Mouse (Mus musculus) embryonic facial prominence, embryonic 12.5 days (tissue): ENCODE data around the gene Hipk1. TPM values are rescaled to one million over a fixed set of nuclear protein-coding genes. Genes with fewer than 3 reads are reported as not detected.

Experiments
- ATAC-seq: fragments of 200-750 bp; cut with Nextera tagmentation; 2 replicates; pipeline ENCODE4 v1.8.0; 2017; ENCODE audit not compliant: insufficient number of reproducible peaks, insufficient read depth, low FRiP score, low TSS enrichment
- H3K27ac ChIP-seq: fragments of 300-500 bp; sonication (generic); 2 replicates; pipeline ENCODE4 v1.5.1; 2016; ENCODE audit warnings: mild to moderate bottlenecking
- H3K27me3 ChIP-seq: fragments of 300-500 bp; sonication (generic); 2 replicates; pipeline ENCODE4 v1.6.1; 2016; ENCODE audit warnings: mild to moderate bottlenecking, moderate library complexity
- H3K36me3 ChIP-seq: fragments of 300-500 bp; sonication (generic); 2 replicates; pipeline ENCODE4 v1.6.1; 2016; ENCODE audit warnings: mild to moderate bottlenecking
- H3K4me1 ChIP-seq: fragments of 300-500 bp; sonication (generic); 2 replicates; pipeline ENCODE4 v1.6.1; 2016
- H3K4me2 ChIP-seq: fragments of 300-500 bp; sonication (generic); replicated peaks from 2 replicates; pipeline ENCODE4 v1.6.1; 2016; ENCODE audit warnings: mild to moderate bottlenecking, moderate library complexity
- H3K4me3 ChIP-seq: fragments of 300-500 bp; sonication (generic); 2 replicates; pipeline ENCODE4 v1.5.1; 2016; ENCODE audit warnings: mild to moderate bottlenecking
- H3K9ac ChIP-seq: fragments of 300-500 bp; sonication (generic); 2 replicates; pipeline ENCODE4 v1.6.1; 2016; ENCODE audit warnings: mild to moderate bottlenecking, moderate library complexity
- H3K9me3 ChIP-seq: fragments of 300-500 bp; sonication (generic); 2 replicates; pipeline ENCODE4 v1.6.1; 2016; ENCODE audit warnings: mild to moderate bottlenecking, moderate library complexity
- WGBS: fragments of 180-500 bp; shearing (Covaris S2); methylation state at CpG from one replicate; pipeline ENCODE4 v1.1.7; 2016; 5-methylcytosine and 5-hydroxymethylcytosine counted together
- polyA plus RNA-seq: library from polyadenylated mRNA; unstranded; fragments of >200 nt; fragmentation: Nextera tagmentation; extraction: Ambion mirVana; gene quantifications from 2 replicates; pipeline ENCODE4 v1.2.1, GENCODE M21; 2016

Gene Hipk1
- polyA plus RNA-seq, 1 experiment from 2014 or later: 13.1 TPM

DNA sequence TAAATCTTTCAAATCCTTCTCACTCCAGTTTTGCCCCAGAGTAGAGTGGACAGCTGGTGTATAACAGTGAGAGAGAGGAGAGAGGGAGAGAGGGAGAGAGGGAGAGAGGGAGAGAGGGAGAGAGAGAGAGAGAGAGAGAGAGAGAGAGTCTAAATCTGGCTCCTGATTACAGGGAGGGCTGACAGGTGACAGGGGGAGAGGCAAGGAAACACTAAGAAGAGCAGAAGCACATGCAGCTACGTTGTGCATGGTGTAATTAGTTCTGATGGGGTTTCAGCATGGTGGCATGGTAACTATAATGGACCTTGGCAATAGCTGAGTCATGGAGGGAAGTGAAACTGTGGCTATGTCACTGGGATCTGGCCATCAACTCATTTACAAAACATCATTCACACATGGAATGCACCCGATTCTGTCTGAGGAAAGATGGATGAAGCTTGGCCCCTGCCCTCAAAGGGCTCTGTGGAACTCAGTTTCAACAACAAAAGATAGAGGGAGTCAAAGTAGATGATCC, 63.5 kb downstream of the Hipk1 start:
- no peaks in the 10 kb centered on the region for H3K9me3 ChIP-seq
- H3K36me3 ChIP-seq: no peaks in the 10 kb centered on the region
- no peak overlapping the region for H3K27ac ChIP-seq
- H3K4me3 ChIP-seq: no peak overlapping the region
- no peak for ATAC-seq
- H3K4me2 ChIP-seq: no peak overlapping the region
- H3K4me1 ChIP-seq: peaks cover 6% of the 10 kb centered on the region
- no peaks in the 10 kb centered on the region for H3K27me3 ChIP-seq
- H3K9ac ChIP-seq: no peak overlapping the region
- 61% methylated on average over 2 of the region's 2 CpGs for WGBS

DNA sequence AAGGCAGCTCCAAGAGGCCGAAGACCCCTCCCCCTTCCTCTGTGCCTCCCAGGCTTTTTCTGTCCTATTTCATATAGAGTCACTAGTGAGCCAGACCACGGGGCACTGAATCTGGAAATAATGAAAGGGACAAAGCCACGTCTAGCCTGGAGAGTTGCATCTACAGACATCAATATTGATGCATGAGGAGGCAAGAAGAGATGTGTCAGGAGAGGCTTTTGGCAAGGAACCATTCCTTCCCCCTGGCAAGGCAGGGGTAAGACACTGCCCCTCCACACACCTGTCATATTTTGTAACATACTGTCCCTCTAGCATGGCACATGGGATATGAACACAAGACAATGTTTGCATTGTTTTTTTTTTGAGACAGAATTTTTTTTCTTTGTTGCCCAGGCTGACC, 64.7 kb downstream of the Hipk1 start:
- H3K9me3 ChIP-seq: no peaks in the 10 kb centered on the region
- H3K4me1 ChIP-seq: 0 out of 2 replicates have a peak, but pooled peaks cover 4% of the 10 kb centered on the region
- no peaks in the 10 kb centered on the region for H3K27me3 ChIP-seq
- H3K4me2 ChIP-seq: no peak overlapping the region
- no peak overlapping the region for H3K4me3 ChIP-seq
- 37% methylated on average over 3 of the region's 3 CpGs for WGBS
- no peak for ATAC-seq
- H3K36me3 ChIP-seq: no peaks in the 10 kb centered on the region
- H3K9ac ChIP-seq: no peak overlapping the region
- H3K27ac ChIP-seq: no peak overlapping the region

DNA sequence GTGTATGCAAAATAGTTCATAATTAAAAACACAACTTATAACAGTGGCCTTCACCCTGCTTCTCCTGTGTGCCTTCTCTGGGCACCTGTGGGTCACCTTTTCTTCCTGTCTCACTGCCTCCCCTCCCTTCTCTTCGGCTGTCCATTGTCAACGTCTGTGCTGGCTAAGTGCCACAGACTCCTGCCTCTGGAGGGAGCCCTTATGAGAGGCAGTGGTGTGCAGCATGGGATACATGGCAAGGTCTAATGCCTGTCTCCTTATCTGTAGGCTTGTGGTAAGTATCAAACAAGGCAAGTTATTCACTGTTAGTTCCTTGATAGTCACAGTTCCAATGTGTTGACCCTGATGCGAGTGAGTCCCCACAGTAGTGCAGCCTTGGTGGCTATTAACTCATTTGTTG, 67.2 kb downstream of the Hipk1 start:
- Histone ChIP-seq H3K36me3 (no peaks in the 10 kb centered on the region), H3K27me3 (no peaks in the 10 kb centered on the region), H3K9ac (no peak overlapping the region), H3K9me3 (no peaks in the 10 kb centered on the region), H3K4me1 (no peaks in the 10 kb centered on the region), H3K4me2 (no peak overlapping the region), H3K4me3 (no peak overlapping the region), H3K27ac (no peak overlapping the region)
- WGBS: 53% methylated on average over 3 of the region's 3 CpGs
- ATAC-seq: no peak

DNA sequence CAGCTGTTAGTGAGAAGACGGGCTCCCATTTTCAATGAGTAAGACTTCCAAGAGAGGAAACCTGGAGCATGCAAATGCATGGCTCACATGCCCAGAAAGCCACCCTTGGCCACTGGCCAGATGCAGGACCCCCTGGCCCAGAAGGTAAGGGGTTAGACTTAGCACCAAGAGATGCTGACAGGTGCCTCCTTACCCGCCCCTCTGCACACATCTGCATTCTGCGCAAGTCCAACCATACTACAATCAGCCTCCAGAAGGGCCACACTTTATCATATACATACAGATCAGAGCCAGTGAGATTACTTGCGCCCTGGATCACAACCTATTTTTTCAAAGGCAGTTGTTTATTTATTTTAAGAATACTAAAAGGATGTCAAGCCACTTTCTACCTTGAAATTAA, 72.6 kb downstream of the Hipk1 start:
- no peak overlapping the region for H3K4me3 ChIP-seq
- H3K36me3 ChIP-seq: no peaks in the 10 kb centered on the region
- H3K4me2 ChIP-seq: no peak overlapping the region
- H3K9me3 ChIP-seq: no peaks in the 10 kb centered on the region
- 85% methylated on average over 4 of the region's 4 CpGs for WGBS
- ATAC-seq: no peak
- no peak overlapping the region for H3K27ac ChIP-seq
- H3K4me1 ChIP-seq: peaks cover 15% of the 10 kb centered on the region
- H3K27me3 ChIP-seq: no peaks in the 10 kb centered on the region
- H3K9ac ChIP-seq: no peak overlapping the region

DNA sequence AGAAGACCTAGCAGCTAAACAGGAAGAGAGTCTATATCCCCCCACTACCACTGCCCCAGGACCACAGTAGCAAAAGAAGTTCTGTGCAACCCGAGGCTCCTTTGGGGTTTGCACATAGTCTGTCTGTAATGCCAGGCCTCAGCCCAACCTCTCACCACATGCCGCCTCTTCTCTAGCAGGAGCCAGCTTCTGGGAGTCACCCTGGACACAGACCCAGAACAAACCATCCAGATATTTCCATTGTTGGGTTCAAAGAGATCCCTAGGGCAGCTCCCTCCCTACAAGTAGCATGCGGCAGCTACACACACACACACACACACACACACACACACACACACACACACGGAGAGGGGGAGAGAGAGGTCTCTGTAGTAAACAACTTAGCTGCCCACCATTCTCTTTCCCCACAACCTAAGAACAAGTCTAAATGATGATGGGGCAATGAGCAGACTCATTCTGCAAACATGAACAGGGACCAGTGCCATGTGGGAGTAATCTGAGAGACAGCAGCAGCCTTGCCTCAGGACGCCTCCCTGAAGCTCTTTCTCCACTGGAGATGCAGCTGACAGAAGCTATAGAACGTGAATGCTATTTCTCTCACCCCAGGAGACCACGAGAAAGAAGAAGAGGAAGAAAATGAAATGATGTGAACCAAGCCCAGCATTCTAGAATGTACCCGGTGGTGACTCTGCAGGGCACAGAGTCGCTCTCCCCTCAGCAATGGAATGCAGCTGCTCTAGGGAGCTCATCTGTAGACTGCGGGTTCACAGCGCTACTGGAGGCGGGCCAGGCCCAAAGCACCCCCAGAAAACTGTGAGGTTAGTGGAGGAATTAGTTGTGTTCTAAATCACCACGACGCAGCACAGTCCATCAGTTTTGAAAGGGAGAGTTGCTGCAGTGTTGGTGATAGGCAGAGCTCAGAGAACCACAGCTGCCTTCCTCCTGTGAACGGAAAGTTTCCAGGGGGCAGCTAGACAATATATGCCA, 74.3 kb downstream of the Hipk1 start:
- Histone ChIP-seq H3K4me1 (peaks cover 15% of the 10 kb centered on the region), H3K4me2 (no peak overlapping the region), H3K27me3 (no peaks in the 10 kb centered on the region), H3K9ac (no peak overlapping the region), H3K27ac (peak overlapping the region; percentile 80), H3K4me3 (no peak overlapping the region), H3K36me3 (no peaks in the 10 kb centered on the region), H3K9me3 (no peaks in the 10 kb centered on the region)
- 45% methylated on average over 14 of the region's 15 CpGs for WGBS
- no peak for ATAC-seq

DNA sequence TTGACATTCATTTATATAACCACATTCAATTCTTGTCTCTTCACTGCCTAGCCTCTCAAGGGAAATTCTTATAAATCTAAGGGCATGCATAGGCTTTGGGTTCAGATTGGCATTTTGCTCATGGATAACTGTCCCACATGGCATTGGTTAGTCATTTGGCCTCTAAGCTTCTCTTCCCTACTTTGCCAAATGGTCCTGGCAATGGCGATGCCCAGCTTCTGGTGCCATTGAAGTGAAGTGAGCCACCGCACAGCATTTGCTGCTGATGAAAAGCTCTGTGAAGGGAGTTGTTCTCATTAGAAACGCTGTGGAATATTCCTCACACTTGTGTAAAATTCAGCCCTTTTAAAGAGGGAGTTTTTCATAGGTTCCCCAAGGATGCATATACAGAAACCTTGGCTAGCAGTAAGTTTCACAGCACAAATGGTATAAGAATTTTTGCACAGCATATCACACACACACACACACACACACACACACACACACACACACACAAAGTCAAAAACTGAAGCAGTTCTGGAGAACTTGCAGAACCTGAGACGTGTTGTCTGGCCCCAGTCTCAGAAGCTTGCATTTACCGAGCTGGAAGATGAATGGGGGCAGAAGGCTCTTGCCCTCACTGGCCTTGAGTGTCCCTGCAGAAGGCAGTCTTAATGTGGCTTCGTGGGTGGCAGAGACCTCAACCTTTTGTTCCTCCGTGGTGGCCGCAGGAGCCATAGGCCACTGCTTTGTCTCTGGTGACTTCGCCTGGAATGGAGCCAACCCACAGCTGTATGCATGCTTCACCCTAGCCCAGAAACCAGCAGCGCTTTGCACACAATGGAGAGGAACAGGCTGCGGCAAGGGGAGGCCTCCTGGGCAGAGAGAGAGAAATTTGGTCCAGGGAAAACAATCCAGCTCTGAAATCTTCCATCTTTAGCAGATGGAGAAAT, 75.3 kb downstream of the Hipk1 start:
- H3K36me3 ChIP-seq: no peaks in the 10 kb centered on the region
- no peaks in the 10 kb centered on the region for H3K9me3 ChIP-seq
- no peak overlapping the region for H3K4me3 ChIP-seq
- H3K27ac ChIP-seq: peak overlapping the region; percentile 63
- H3K4me1 ChIP-seq: peaks cover 15% of the 10 kb centered on the region
- WGBS: 36% methylated on average over 11 of the region's 11 CpGs
- peak; percentile 54; the same call in 1 of the 2 replicates for ATAC-seq
- no peak overlapping the region for H3K9ac ChIP-seq
- H3K4me2 ChIP-seq: no peak overlapping the region
- H3K27me3 ChIP-seq: no peaks in the 10 kb centered on the region

DNA sequence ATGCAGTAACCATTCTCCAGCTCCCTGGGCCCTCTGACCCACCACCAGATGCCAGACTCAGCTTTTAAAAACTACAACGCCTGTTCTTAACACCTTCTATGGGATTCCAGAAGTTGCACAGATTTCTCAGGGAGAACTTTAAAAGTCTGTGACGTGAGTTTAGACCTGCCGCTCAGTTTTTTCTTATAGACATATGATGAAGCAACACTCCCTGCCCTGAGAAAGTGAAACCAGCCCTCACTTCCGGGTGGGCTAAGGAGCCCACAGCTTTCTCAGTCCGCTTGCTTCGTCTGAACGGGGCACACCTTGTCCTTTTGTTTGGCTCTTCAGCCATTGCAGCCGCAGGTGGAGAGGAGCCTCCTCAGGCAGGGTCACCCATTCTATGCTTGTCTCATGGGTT, 76.4 kb downstream of the Hipk1 start:
- Histone ChIP-seq H3K36me3 (no peaks in the 10 kb centered on the region), H3K4me3 (no peak overlapping the region), H3K27ac (no peak overlapping the region), H3K4me2 (no peak overlapping the region), H3K27me3 (no peaks in the 10 kb centered on the region), H3K9ac (no peak overlapping the region), H3K9me3 (no peaks in the 10 kb centered on the region), H3K4me1 (peaks cover 15% of the 10 kb centered on the region)
- ATAC-seq: no peak
- WGBS: 82% methylated on average over 8 of the region's 8 CpGs

DNA sequence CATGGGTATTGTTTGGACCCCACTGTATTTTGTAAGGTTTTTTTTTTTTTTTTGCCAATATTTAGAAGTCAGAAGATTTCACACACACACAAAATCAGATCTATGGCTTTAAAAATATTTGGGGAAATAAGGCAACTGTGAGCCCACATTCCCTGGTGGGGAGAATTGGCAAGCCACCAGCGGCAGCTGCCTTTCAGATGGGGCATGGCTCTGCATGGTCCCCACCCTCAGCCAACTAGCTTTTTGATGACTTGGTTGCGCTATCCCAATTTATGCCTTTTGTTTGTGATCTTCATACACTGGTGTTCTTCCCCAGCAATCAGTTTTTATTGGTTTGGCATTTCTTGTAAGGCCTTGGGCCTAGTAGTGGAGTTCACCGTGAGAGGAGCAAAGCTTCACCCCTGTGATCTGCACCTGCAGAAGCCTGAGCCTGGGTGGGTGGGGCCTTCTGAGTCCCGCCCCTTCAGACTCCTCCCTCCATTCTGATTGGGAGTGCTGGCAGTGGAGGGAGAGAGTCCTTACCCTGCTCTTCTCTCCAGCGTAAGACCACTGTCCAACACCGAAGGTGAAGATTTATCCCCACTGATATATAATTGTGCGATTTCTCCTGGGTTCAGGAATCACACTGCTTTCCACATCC, 77.0 kb downstream of the Hipk1 start:
- no peak for ATAC-seq
- Histone ChIP-seq H3K4me3 (no peak overlapping the region), H3K27me3 (no peaks in the 10 kb centered on the region), H3K27ac (no peak overlapping the region), H3K36me3 (no peaks in the 10 kb centered on the region), H3K4me1 (peaks cover 15% of the 10 kb centered on the region), H3K9me3 (no peaks in the 10 kb centered on the region), H3K9ac (no peak overlapping the region), H3K4me2 (no peak overlapping the region)
- 72% methylated on average over 7 of the region's 7 CpGs for WGBS

DNA sequence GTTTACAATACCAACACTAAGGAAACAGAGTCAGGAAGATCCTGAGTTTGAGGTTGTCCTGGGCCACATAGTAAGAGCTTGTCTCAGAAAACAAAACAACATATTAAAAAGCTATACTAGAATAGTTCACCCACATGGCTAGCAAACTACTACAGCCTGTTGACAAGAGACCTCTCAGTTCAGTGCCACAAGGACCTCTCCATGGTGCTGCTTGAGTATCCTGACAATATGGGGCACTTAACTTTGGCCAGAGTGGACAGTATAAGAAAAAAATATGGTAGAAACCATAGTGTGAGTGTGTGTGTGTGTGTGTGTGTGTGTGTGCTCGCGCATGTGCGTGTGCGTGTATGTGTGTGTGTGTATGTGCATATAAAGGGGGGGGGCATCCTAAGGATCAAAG, 79.2 kb downstream of the Hipk1 start:
- Histone ChIP-seq H3K9me3 (no peaks in the 10 kb centered on the region), H3K4me3 (no peak overlapping the region), H3K27me3 (no peaks in the 10 kb centered on the region), H3K4me2 (no peak overlapping the region), H3K4me1 (peaks cover 13% of the 10 kb centered on the region), H3K27ac (no peak overlapping the region), H3K9ac (no peak overlapping the region), H3K36me3 (no peaks in the 10 kb centered on the region)
- 90% methylated on average over 4 of the region's 4 CpGs for WGBS
- no peak for ATAC-seq

DNA sequence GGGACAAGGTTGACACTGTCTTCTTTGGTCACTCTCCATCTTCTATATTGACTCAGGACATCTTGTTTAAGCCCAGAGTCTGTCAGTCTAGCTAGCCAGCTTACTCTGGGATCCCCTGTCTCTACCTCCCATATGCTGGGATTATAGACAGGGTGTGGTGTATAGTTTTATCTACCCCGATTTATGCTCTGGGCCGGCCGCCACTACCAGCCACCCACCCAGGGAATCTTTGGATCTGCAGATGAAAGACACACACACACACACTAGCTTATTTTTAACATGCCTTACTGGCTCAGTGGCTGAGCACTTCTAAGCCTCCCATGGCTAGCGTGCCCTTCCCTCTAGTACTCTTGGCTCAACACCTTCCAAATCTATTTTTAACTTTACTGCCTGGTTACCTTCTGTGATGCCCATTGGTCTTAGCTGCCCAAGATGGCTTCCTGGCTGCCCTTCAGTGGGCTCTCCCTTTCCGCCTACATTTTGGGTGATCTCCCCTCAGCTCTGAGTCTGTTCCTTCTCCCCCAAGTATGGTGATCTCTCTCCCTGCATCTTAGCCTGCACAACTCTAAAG, 81.8 kb downstream of the Hipk1 start:
- H3K4me3 ChIP-seq: no peak overlapping the region
- H3K9ac ChIP-seq: no peak overlapping the region
- no peaks in the 10 kb centered on the region for H3K27me3 ChIP-seq
- no peak overlapping the region for H3K27ac ChIP-seq
- no peak overlapping the region for H3K4me2 ChIP-seq
- no peaks in the 10 kb centered on the region for H3K4me1 ChIP-seq
- WGBS: 95% methylated on average over 5 of the region's 5 CpGs
- no peaks in the 10 kb centered on the region for H3K36me3 ChIP-seq
- ATAC-seq: no peak
- no peaks in the 10 kb centered on the region for H3K9me3 ChIP-seq

DNA sequence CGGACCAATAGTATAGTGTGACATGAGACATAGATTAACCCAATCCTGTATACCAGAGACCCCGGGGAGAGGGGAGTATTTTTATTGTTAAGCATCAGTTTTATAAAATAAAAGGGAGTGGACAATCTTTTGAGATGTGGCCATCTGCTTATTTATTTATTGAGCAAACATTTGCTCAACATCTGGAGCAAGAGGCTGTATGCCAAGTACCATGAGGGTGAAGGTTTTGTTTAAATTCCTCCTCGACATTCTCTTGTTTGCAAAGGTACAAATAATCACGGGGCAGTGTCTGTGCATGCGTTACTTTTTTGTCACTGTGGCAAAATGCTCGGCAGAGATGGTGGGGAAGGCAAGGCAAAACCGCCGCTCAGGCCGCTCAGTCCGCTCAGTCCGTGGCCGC, 85.9 kb downstream of the Hipk1 start:
- H3K4me2 ChIP-seq: no peak overlapping the region
- H3K27me3 ChIP-seq: no peaks in the 10 kb centered on the region
- no peak for ATAC-seq
- H3K27ac ChIP-seq: no peak overlapping the region
- WGBS: 88% methylated on average over 12 of the region's 12 CpGs
- no peaks in the 10 kb centered on the region for H3K4me1 ChIP-seq
- H3K9ac ChIP-seq: no peak overlapping the region
- H3K4me3 ChIP-seq: no peak overlapping the region
- no peaks in the 10 kb centered on the region for H3K9me3 ChIP-seq
- H3K36me3 ChIP-seq: no peaks in the 10 kb centered on the region
